Mouse (Mus musculus): Measurements from ENCODE around the gene Pex5l.

Pex5l gene

DNA sequence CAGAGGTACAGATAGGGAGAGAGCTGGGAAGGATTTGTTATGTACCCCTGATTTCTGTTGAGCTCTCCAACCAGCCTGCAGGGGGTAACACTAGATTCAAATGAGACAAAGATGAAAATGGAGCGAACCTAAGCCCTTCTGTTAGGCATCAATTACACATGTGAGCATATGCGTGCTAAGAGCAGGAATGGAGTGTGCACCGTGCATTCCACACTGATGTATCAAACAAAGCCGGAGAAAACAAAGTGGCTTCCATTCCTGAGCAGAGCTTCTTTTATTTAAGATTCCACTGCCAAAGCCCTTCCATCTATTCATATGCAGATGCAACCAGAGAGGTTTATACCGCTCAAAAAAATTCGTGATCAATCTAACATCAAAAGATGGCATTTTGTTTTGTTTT is 79.5 kb downstream of the Pex5l start:
- DNase-seq (ENCODE audit: low read depth), result no peak

- no peak for DNase-seq (ENCODE audit: low read depth)
Observed at GRCm38 (mm10) chr3:33061428-33061827, 81.6 kb downstream of the Pex5l start.

DNA sequence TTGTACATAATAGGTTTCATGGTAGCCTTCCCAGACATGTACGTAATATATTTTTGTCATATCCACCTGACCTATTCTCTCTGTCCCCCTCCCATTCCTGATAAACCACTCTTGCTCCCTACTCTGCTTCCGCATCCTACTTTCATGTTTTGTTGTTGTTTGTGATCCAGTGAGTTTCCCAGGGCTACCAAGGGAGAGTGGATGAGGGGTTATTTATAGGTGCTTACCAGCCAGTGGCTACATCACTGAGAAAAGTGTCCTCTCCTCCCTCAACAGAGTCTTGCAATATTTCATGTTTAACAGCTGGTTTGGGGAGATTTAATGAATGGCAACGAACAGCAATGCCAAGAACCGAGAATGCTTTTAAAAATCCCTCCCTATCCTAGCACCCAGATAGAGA is 82.0 kb downstream of the Pex5l start:
- DNase-seq (ENCODE audit: low read depth), result no peak

- DNase-seq (ENCODE audit: low read depth), result no peak
Observed at GRCm38 (mm10) chr3:33060343-33060937, 82.6 kb downstream of the Pex5l start.

DNA sequence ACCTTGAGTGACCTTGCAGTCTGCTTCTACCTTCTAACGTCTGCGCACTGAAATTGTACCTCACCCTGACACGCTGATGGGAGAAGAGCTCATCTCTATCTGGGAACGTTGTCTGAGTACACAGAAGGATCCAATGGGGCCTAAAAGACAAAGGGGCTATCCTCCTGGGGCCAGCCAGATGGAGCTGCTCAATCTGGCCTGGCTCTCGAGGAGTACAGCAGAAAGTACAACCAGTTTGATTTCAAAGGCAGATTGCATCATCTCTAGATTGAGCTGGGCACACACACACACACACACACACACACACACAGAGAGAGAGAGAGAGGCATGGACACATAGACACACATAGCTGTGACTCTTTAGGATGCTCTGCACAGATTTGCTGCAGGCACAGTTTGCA is 94.7 kb downstream of the Pex5l start:
- DNase-seq (ENCODE audit: low read depth), result no peak

GRCm38 (mm10) chr3:33044799-33045106 is 98.3 kb downstream of the Pex5l start:
- DNase-seq (ENCODE audit: low read depth), result no peak

DNA sequence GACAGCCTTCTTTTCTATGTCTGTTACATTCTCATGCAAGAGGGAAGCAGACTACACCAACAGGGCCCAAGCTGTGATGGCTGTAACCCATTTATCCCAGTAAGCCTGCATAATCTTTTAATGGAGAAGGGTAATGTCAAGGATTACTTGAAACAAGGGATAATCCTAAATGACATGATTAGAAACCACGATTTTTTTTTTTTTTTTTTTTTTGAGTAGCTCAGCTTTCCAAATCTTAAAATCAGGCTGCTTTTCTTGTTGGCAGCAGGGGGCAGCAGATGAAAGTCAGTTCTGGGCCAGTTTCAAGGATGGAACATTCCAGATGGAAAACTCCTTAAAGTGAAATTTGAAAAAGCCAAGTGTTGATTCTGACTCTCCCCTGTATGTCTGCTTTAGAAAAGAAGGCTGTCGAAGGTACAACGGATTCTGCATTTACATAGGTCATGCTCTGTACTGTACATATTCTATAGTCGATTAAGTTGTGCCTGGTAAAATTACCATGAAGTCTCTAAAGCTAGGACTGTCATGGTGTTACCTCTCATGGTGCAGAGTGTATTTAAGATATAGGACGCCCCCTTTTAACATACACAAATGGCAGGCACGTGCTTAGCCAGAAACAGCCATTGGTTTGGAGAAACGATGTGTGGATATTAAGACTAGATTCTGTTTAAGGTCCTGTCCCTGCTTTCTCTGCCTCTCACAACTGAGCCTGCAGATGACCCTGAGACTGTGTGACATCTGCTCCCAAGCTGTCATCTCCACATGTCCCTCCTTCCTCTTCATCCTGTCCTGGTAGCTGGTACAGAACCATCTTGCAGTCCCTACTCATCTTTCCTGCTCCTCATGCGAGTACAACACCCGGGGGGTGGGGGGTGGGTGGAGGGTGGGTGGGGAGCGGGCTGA is 98.9 kb downstream of the Pex5l start:
- no peak for DNase-seq (ENCODE audit: low read depth)

DNA sequence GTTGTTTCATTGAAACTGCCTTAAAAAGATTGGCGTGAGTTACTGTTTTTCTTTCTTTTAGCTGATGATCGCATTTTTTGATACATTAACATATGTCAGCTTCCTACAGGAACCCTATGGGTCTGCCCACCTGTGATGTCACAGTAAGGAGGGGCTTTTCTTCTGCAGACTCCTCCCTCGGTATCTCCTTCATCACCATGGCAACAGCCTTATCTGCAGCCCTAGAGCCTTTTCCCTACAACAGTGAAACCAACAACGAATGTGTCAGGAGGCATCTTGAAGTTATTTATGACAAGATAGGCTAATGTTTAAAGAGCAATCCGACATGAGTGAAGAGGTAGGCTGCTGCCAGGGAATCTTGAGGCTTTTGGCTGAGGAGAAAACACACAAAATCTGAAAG is 118.5 kb downstream of the Pex5l start:
- no peak for DNase-seq (ENCODE audit: low read depth)

- DNase-seq (ENCODE audit: low read depth), result no peak
Observed at GRCm38 (mm10) chr3:33003901-33004300, 139.1 kb downstream of the Pex5l start.

DNA sequence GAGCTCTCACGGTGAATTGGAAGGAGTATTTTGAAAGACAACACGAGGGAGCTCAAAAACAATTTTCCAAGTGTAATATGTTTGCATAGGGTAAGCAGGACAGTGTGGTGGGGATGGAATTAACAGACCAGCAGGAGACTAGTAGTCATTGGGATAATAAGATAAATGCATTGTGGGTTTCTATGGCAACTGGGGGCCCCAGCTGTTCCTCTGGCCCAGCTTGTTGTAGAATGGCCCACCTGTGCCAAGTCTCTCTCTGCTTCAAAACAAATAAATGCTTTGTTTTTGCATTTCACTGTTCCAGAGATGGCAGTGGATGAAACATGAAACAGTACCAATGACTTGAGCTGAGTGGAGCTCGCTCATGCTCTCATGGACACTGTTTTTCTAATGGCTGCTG is 141.3 kb downstream of the Pex5l start:
- DNase-seq (ENCODE audit: low read depth), result no peak

DNA sequence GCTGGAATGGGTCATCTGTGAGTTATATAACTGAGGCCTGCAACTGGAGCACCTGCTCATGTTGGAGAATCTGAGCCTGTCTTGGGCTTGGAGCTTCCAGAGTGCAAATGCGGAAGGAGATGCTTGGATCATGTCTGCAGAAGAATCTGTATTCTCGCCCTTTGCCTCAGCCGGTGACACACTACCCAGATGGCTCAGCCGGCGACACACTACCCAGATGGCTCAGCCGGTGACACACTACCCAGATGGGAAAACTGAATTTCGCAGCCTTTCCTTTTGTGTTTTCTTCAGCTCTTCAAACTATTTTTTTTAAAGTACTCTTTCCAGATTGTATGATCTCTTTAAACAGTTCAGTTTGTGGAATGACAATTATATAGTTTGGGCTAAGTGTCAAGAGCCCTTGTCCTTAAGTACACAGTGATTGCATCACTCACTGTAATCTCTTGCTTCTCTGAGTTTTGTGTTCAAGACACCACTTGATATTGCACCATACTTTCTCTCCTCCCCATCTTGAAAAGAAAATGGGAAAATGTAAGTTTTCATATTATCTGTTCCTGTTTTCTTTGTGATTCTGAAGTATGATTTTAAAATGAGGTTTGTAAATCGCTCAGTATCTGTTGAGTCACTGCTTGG is 142.5 kb downstream of the Pex5l start:
- no peak for DNase-seq (ENCODE audit: low read depth)

- no peak for DNase-seq (ENCODE audit: low read depth)
Observed at GRCm38 (mm10) chr3:32991713-32992575, 151.1 kb downstream of the Pex5l start.

DNA sequence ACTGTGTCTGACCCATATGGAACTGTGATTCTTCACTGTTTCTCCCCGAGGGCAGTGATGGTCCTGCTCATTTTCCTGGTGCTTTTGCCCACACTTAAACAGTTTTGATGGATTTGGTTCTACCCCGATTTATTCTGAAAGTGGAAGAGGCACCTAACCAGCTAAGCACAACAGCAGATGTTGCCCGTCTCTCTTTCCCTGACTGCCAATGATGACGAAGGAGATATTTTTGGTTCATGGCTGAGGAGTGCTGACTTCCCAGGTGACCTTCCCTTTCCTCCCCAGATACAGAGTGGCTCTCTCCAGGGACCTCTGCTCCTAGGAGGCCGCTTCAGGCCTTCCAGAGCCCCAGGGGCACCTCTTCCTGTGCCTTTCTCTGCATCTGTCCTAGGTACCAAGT is 155.2 kb downstream of the Pex5l start:
- DNase-seq (ENCODE audit: low read depth), result no peak

GRCm38 (mm10) chr3:32985141-32985540 is 157.9 kb downstream of the Pex5l start:
- no peak for DNase-seq (ENCODE audit: low read depth)

DNA sequence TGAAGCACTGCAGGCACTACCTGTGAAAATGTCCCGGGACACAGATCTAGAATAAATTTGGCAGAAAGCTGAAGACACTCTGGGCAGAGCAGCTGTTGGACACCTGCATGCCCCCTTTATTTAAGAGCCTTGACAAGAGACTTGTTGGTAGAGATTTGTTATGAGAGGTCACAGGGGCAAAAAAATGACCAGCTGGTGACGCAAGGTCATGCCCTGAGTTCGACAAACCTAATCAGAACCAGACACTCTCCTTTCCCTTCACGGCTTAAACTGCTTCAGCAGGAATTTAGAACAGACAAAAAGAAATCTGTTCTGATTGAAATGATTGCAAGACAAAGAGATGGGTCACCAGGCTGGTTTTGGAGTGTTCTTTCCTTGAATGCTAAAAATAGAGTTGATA is 163.1 kb downstream of the Pex5l start:
- DNase-seq (ENCODE audit: low read depth), result no peak

- no peak for DNase-seq (ENCODE audit: low read depth)
Observed at GRCm38 (mm10) chr3:32979238-32979637, 163.8 kb downstream of the Pex5l start.

DNA sequence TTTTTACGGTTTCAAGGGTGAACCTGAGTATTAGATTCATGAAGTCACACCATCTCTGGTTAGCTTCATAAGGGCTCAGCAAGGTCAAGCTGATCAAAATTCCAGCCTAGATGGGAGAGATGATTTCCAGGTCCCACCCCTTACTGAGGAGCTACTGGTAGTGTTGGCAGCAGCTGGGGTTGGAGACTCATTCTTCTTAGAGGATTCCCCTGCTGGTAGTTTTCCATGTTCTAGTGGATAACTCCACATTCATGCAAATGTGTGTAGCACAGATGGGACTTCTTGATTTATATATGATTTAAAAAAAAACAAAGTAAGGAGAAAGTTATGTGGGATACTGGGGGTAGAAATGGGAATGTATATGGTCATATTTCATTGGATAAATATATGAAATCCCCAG is 172.8 kb downstream of the Pex5l start:
- DNase-seq (ENCODE audit: low read depth), result no peak

GRCm38 (mm10) chr3:32968671-32969425 is 174.2 kb downstream of the Pex5l start:
- no peak for DNase-seq (ENCODE audit: low read depth)

DNA sequence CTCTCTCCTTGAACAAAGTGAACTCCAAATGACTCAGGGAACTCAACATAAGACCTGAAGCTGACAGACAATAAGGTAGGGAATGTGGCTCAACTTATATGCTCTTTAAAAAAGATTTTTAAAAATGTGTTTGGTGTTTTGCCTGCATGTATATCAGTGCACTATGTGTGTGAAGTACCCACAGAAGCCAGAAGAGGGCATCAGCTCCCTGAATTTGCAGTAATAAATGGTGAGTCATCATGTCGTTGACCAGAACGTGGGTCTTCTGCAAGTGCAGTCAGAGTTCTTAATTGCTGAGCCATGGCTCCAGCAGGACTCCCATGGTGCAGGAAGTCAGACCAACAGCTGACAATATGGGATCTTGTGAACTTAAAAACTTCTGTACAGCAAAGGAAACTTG is 177.5 kb downstream of the Pex5l start:
- no peak for DNase-seq (ENCODE audit: low read depth)

DNA sequence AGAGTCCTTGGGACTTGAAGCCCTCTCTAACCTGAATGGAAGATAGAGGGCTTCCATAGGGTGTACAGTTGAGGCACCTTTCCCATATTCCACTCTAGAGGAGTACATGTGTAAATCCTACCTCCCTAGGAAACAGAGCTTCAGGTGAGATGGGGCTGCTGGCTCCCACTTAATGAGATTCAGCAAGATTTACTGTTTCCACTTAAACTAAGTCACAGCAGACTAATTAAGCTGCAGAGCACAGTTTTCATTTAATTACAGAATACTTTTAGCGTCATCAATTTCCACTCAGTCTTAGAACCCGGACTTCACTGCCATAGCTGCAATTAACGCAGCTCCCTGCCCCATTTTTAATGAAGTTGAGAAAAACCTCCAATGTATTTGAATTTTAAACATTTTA is 181.6 kb downstream of the Pex5l start:
- no peak for DNase-seq (ENCODE audit: low read depth)

DNA sequence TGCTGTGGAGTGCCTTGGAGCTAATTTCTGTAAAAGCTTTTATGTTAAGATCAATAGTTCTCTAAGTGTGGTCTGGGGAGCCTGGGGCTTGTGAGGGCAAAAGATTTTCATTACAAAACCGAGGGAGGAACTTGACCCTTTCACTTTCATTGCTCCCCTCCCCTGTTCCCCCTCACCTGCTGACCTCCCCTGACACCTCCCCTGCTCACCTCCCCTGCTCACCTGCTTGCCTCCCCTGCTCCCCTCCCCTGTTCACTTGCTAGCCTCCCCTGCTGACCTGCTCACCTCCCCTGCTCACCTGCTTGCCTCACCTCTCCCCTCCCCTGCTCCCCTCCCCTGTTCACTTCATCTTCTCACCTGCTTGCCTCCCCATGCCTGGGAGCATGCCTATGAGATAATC is 191.7 kb downstream of the Pex5l start:
- no peak for DNase-seq (ENCODE audit: low read depth)

DNA sequence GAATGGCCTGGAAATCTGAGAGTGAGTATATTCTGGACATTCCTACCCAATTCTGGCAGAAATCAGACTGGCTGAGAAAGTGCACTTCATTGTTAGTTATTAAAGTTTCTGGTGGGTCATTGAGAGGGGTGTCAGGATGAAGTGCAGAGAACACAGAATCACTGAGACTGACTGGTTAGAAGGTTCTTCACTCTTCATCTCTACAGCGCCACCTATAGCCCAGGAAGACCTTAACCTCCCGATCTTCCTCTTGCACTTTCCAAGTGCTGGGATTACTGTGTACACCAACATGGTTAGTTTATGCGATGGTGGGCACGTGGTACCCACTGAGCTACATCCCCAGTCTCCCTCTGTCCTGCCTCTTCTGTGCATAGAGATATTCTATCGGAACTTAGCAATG is 195.6 kb downstream of the Pex5l start:
- DNase-seq (ENCODE audit: low read depth), result no peak

Data from c-Kit-positive CD71-negative TER-119-negative erythroid progenitor cells, embryonic 14.5 days (primary cell).